Mouse (Mus musculus) ES-E14 (cell line): ENCODE results near the gene 4930590J08Rik. TPM values are rescaled to one million over a fixed set of nuclear protein-coding genes. Genes with fewer than 3 reads are reported as not detected.
"Not testable (repeated sequence)": the region's sequence is repeated elsewhere in the genome, so short reads cannot be mapped to it uniquely, and the experiment has no call there.

ENCODE experiments used
- DNase-seq: peaks from one replicate; pipeline ENCODE4 v3.0.0-alpha.2; 2013; ENCODE audit warnings: low read depth, low spot score
- H3K27ac ChIP-seq: 2 replicates; pipeline ENCODE4 v1.5.1; 2012; ENCODE audit warnings: low read depth, mild to moderate bottlenecking, low read length, moderate library complexity, mixed read lengths; ENCODE audit not compliant: poor library complexity, insufficient read depth, severe bottlenecking
- H3K36me3 ChIP-seq: 2 replicates; pipeline ENCODE4 v1.6.1; 2012; ENCODE audit warnings: mild to moderate bottlenecking, low read length, moderate library complexity, mixed read lengths; ENCODE audit not compliant: control insufficient read depth, poor library complexity, insufficient read depth, severe bottlenecking
- H3K4me1 ChIP-seq, 2 experiments: fragments of 150-350 bp in 1 of 2; sonication (generic) in 1 of 2; 2 replicates each; pipeline ENCODE4 v1.6.1; 2012; ENCODE audit warnings: low read length in 2 of 2, mild to moderate bottlenecking in 1 of 2, mixed read lengths in 1 of 2; ENCODE audit not compliant: control insufficient read depth in 2 of 2, insufficient read depth in 2 of 2, poor library complexity in 1 of 2
- H3K4me3 ChIP-seq, 2 experiments: fragments of 150-350 bp in 1 of 2; sonication (generic) in 1 of 2; 2 replicates each; pipeline ENCODE4 v1.5.1; 2012; ENCODE audit warnings: low read length in 2 of 2, low read depth in 1 of 2, mild to moderate bottlenecking in 1 of 2, mixed read lengths in 1 of 2; ENCODE audit not compliant: insufficient read depth in 1 of 2, poor library complexity in 1 of 2, severe bottlenecking in 1 of 2
- H3K9ac ChIP-seq: 2 replicates; pipeline ENCODE4 v1.6.1; 2012; ENCODE audit warnings: low read depth, mild to moderate bottlenecking, low read length, mixed read lengths; ENCODE audit not compliant: poor library complexity, insufficient read depth, severe bottlenecking
- H3K9me3 ChIP-seq: fragments of 150-350 bp; sonication (generic); 2 replicates; pipeline ENCODE4 v1.6.1; 2012; ENCODE audit warnings: low read depth, mild to moderate bottlenecking, low read length; ENCODE audit not compliant: control insufficient read depth, insufficient read depth
- CHD2 ChIP-seq: IDR thresholded peaks from 2 replicates; pipeline ENCODE4 v1.6.1; 2014; ENCODE audit warnings: mild to moderate bottlenecking, low read depth, low read length, inconsistent platforms
- HCFC1 ChIP-seq: IDR thresholded peaks from 2 replicates; pipeline ENCODE4 v1.6.1; 2012; ENCODE audit warnings: low read length, inconsistent platforms, borderline replicate concordance; ENCODE audit not compliant: insufficient read depth
- MAFK ChIP-seq: IDR thresholded peaks from 2 replicates; pipeline ENCODE4 v1.6.1; 2014; ENCODE audit warnings: mild to moderate bottlenecking, low read depth, low read length, inconsistent platforms; ENCODE audit not compliant: insufficient read depth
- ZC3H11A ChIP-seq: IDR thresholded peaks from 2 replicates; pipeline ENCODE4 v1.6.1; 2012; ENCODE audit warnings: low read depth, mild to moderate bottlenecking, inconsistent platforms, low read length, borderline replicate concordance
- ZNF384 ChIP-seq: IDR thresholded peaks from 2 replicates; pipeline ENCODE4 v1.6.1; 2012; ENCODE audit warnings: low read depth, low read length, inconsistent platforms
- in situ Hi-C, 2 experiments: fragments of 600-800 bp; cut with MboI; formaldehyde crosslinking; loops; one replicate each; pipeline ENCODE4 v1.15.1; 2025; ENCODE audit warnings: low sequenced_read_pairs in 2 of 2, inconsistent platforms in 1 of 2; ENCODE audit not compliant: unreplicated experiment in 2 of 2
- total RNA-seq: library from RNA; depleted of rRNA; stranded (reverse); fragments of 300-350 nt; gene quantifications from 2 replicates; pipeline ENCODE4 v1.2.3, GENCODE M21; 2012

Gene 4930590J08Rik
- total RNA-seq, 1 experiment = 0.94 TPM

GRCm38 (mm10) chr6:91948426-91948825 lies 45.8 kb downstream of the 4930590J08Rik start:
- no peak for DNase-seq
- TF ChIP-seq HCFC1 (no peak), ZC3H11A (no peak), ZNF384 (no peak), CHD2 (no peak), MAFK (no peak)
- no peak overlapping the region for H3K4me3 ChIP-seq
- no peaks in the 10 kb centered on the region for H3K4me1 ChIP-seq
- H3K36me3 ChIP-seq = no peaks in the 10 kb centered on the region
- in situ Hi-C loops = no loop called here
- no peaks in the 10 kb centered on the region for H3K9me3 ChIP-seq
- H3K9ac ChIP-seq = no peak overlapping the region
- H3K27ac ChIP-seq = no peak overlapping the region

- H3K9ac ChIP-seq, DNase-seq, H3K36me3 ChIP-seq, H3K27ac ChIP-seq, H3K4me1 ChIP-seq, H3K9me3 ChIP-seq, H3K4me3 ChIP-seq, in situ Hi-C loops: not testable (repeated sequence)
Observed at GRCm38 (mm10) chr6:91958015-91958414, 55.4 kb downstream of the 4930590J08Rik start.

- TF ChIP-seq CHD2 = no peak
- no peak for TF ChIP-seq ZC3H11A
- no peak for TF ChIP-seq ZNF384
- no peak for TF ChIP-seq HCFC1
- no peak for TF ChIP-seq MAFK
- peaks cover 4 to 5% of the 10 kb centered on the region in 2 experiments; a peak in 2 of 4 replicates for H3K4me1 ChIP-seq
- H3K9me3 ChIP-seq = no peaks in the 10 kb centered on the region
- in situ Hi-C loops = no loop called here
- no peak for DNase-seq
- no peak overlapping the region for H3K4me3 ChIP-seq
- H3K27ac ChIP-seq = no peak overlapping the region
- H3K36me3 ChIP-seq = no peaks in the 10 kb centered on the region
- no peak overlapping the region for H3K9ac ChIP-seq
Observed at GRCm38 (mm10) chr6:91960028-91960811, 57.6 kb downstream of the 4930590J08Rik start.

GRCm38 (mm10) chr6:91963429-91963828 lies 60.8 kb downstream of the 4930590J08Rik start:
- H3K27ac ChIP-seq = no peak overlapping the region
- peaks cover under 1 to 1% of the 10 kb centered on the region in 2 experiments; a peak in 1 of 4 replicates for H3K4me1 ChIP-seq
- H3K9me3 ChIP-seq = no peaks in the 10 kb centered on the region
- H3K9ac ChIP-seq = no peak overlapping the region
- in situ Hi-C loops = no loop called here
- no peak overlapping the region for H3K4me3 ChIP-seq
- TF ChIP-seq CHD2 = no peak
- TF ChIP-seq MAFK = no peak
- no peak for TF ChIP-seq HCFC1
- TF ChIP-seq ZNF384 = no peak
- TF ChIP-seq ZC3H11A = no peak
- DNase-seq = no peak
- no peaks in the 10 kb centered on the region for H3K36me3 ChIP-seq

GRCm38 (mm10) chr6:91965060-91965459 lies 62.5 kb downstream of the 4930590J08Rik start:
- Histone ChIP-seq H3K9ac (no peak overlapping the region), H3K9me3 (no peaks in the 10 kb centered on the region), H3K4me3 (no peak overlapping the region), H3K27ac (no peak overlapping the region), H3K36me3 (no peaks in the 10 kb centered on the region), H3K4me1 (no peaks in the 10 kb centered on the region; a peak in 1 of 4 replicates)
- no peak for DNase-seq
- no peak for TF ChIP-seq ZNF384
- TF ChIP-seq HCFC1 = no peak
- TF ChIP-seq CHD2 = no peak
- TF ChIP-seq MAFK = no peak
- no peak for TF ChIP-seq ZC3H11A
- in situ Hi-C loops = no loop called here
